Mouse (Mus musculus) ES-E14 (cell line): Measurements from ENCODE around the gene Iffo2. TPM values are rescaled to one million over a fixed set of nuclear protein-coding genes. Genes with fewer than 3 reads are reported as not detected.

Experiments used
- DNase-seq: peaks from one replicate; pipeline ENCODE4 v3.0.0-alpha.2; 2013; ENCODE audit warnings: low read depth, low spot score
- H3K27ac ChIP-seq: 2 replicates; pipeline ENCODE4 v1.5.1; 2012; ENCODE audit warnings: low read depth, mild to moderate bottlenecking, low read length, moderate library complexity, mixed read lengths; ENCODE audit not compliant: poor library complexity, insufficient read depth, severe bottlenecking
- H3K36me3 ChIP-seq: 2 replicates; pipeline ENCODE4 v1.6.1; 2012; ENCODE audit warnings: mild to moderate bottlenecking, low read length, moderate library complexity, mixed read lengths; ENCODE audit not compliant: control insufficient read depth, poor library complexity, insufficient read depth, severe bottlenecking
- H3K4me1 ChIP-seq, 2 experiments: fragments of 150-350 bp in 1 of 2; sonication (generic) in 1 of 2; 2 replicates each; pipeline ENCODE4 v1.6.1; 2012; ENCODE audit warnings: low read length in 2 of 2, mild to moderate bottlenecking in 1 of 2, mixed read lengths in 1 of 2; ENCODE audit not compliant: control insufficient read depth in 2 of 2, insufficient read depth in 2 of 2, poor library complexity in 1 of 2
- H3K4me3 ChIP-seq, 2 experiments: fragments of 150-350 bp in 1 of 2; sonication (generic) in 1 of 2; 2 replicates each; pipeline ENCODE4 v1.5.1; 2012; ENCODE audit warnings: low read length in 2 of 2, low read depth in 1 of 2, mild to moderate bottlenecking in 1 of 2, mixed read lengths in 1 of 2; ENCODE audit not compliant: insufficient read depth in 1 of 2, poor library complexity in 1 of 2, severe bottlenecking in 1 of 2
- H3K9ac ChIP-seq: 2 replicates; pipeline ENCODE4 v1.6.1; 2012; ENCODE audit warnings: low read depth, mild to moderate bottlenecking, low read length, mixed read lengths; ENCODE audit not compliant: poor library complexity, insufficient read depth, severe bottlenecking
- H3K9me3 ChIP-seq: fragments of 150-350 bp; sonication (generic); 2 replicates; pipeline ENCODE4 v1.6.1; 2012; ENCODE audit warnings: low read depth, mild to moderate bottlenecking, low read length; ENCODE audit not compliant: control insufficient read depth, insufficient read depth
- CHD2 ChIP-seq: IDR thresholded peaks from 2 replicates; pipeline ENCODE4 v1.6.1; 2014; ENCODE audit warnings: mild to moderate bottlenecking, low read depth, low read length, inconsistent platforms
- HCFC1 ChIP-seq: IDR thresholded peaks from 2 replicates; pipeline ENCODE4 v1.6.1; 2012; ENCODE audit warnings: low read length, inconsistent platforms, borderline replicate concordance; ENCODE audit not compliant: insufficient read depth
- MAFK ChIP-seq: IDR thresholded peaks from 2 replicates; pipeline ENCODE4 v1.6.1; 2014; ENCODE audit warnings: mild to moderate bottlenecking, low read depth, low read length, inconsistent platforms; ENCODE audit not compliant: insufficient read depth
- ZC3H11A ChIP-seq: IDR thresholded peaks from 2 replicates; pipeline ENCODE4 v1.6.1; 2012; ENCODE audit warnings: low read depth, mild to moderate bottlenecking, inconsistent platforms, low read length, borderline replicate concordance
- ZNF384 ChIP-seq: IDR thresholded peaks from 2 replicates; pipeline ENCODE4 v1.6.1; 2012; ENCODE audit warnings: low read depth, low read length, inconsistent platforms
- in situ Hi-C, 2 experiments: fragments of 600-800 bp; cut with MboI; formaldehyde crosslinking; loops; one replicate each; pipeline ENCODE4 v1.15.1; 2025; ENCODE audit warnings: low sequenced_read_pairs in 2 of 2, inconsistent platforms in 1 of 2; ENCODE audit not compliant: unreplicated experiment in 2 of 2
- total RNA-seq: library from RNA; depleted of rRNA; stranded (reverse); fragments of 300-350 nt; gene quantifications from 2 replicates; pipeline ENCODE4 v1.2.3, GENCODE M21; 2012; rRNA removed

The Iffo2 gene
- total RNA-seq, 1 experiment, result 19.3 TPM

DNA sequence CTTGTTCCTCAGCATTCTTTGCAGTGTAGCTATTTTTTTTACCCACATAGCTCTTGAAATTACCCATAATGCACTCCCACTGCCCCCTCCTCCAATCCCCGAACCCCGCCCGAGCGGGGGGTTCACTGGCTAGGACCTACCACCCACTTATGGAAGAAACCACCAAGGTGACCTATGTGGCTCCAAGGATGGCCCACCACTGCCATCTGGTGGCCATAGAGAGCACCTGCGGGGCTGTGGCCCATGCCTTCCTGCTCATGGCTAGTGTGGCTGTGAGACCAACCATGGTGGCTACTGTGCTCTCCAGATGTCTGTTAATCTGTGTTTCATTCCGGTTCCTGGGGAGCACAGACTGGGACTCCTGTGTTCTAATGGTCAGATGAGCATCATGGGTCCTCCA, 139.5 kb downstream of the Iffo2 start:
- Histone ChIP-seq H3K36me3 (no peaks in the 10 kb centered on the region), H3K4me1 (peaks cover 0 to 6% of the 10 kb centered on the region in 2 experiments; a peak in 1 of 4 replicates), H3K27ac (no peak overlapping the region), H3K9ac (no peak overlapping the region), H3K4me3 (no peak overlapping the region), H3K9me3 (no peaks in the 10 kb centered on the region)
- TF ChIP-seq MAFK, result no peak
- 0 out of 2 replicates have a peak, but pooled peaks have one; percentile 28 for TF ChIP-seq HCFC1
- TF ChIP-seq ZNF384, result no peak
- peak; percentile 94 for TF ChIP-seq ZC3H11A
- TF ChIP-seq CHD2, result no peak
- in situ Hi-C loops, result no loop called here
- peak; percentile 82 for DNase-seq

Other genes starting within 250 kb of the Iffo2 start
- 25.0 and 35.3 TPM in 2 replicates for gene Pqlc2, start 219.8 kb upstream of the Iffo2 start, total RNA-seq
- gene Akr7a5, start 219.8 kb upstream of the Iffo2 start, total RNA-seq, result 24.7 and 27.2 TPM in 2 replicates
- 290 and 318 TPM in 2 replicates for gene Mrto4, start 178.0 kb upstream of the Iffo2 start, total RNA-seq
- 88.0 and 136 TPM in 2 replicates for gene Emc1, start 178.0 kb upstream of the Iffo2 start, total RNA-seq
- 199 and 224 TPM in 2 replicates for gene Ubr4, start 177.9 kb upstream of the Iffo2 start, total RNA-seq
- 0.09 and 0.16 TPM in 2 replicates for gene Gm21969, start 72.6 kb downstream of the Iffo2 start, total RNA-seq
- 63.5 and 84.0 TPM in 2 replicates for gene Aldh4a1, start 92.3 kb downstream of the Iffo2 start, total RNA-seq
- gene Tas1r2, start 123.0 kb downstream of the Iffo2 start, total RNA-seq, result 0.09 TPM in 1 of 2 replicates, not detected in the other